Mouse (Mus musculus) bone marrow macrophage, adult 2 months (primary cell): ENCODE results near the gene Dock6. TPM values are rescaled to one million over a fixed set of nuclear protein-coding genes. Genes with fewer than 3 reads are reported as not detected.
"Not testable (repeated sequence)": the region's sequence is repeated elsewhere in the genome, so short reads cannot be mapped to it uniquely, and the experiment has no call there.

Source experiments
- H3K27ac ChIP-seq: 2 replicates; pipeline ENCODE4 v1.5.1; 2012; ENCODE audit warnings: low read depth, low read length; ENCODE audit not compliant: insufficient read depth
- H3K4me1 ChIP-seq: 2 replicates; pipeline ENCODE4 v1.6.1; 2012; ENCODE audit warnings: low read length; ENCODE audit not compliant: control insufficient read depth, insufficient read depth
- H3K4me3 ChIP-seq: 2 replicates; pipeline ENCODE4 v1.5.1; 2012; ENCODE audit warnings: mild to moderate bottlenecking, low read length, moderate library complexity; ENCODE audit not compliant: insufficient read depth
- CTCF ChIP-seq: IDR thresholded peaks from 2 replicates; pipeline ENCODE4 v1.5.1; 2012; ENCODE audit warnings: low read depth, mild to moderate bottlenecking, low read length, moderate library complexity
- POLR2A ChIP-seq: IDR thresholded peaks from 2 replicates; pipeline ENCODE4 v1.6.1; 2012; ENCODE audit warnings: mild to moderate bottlenecking, low read depth, low read length, borderline replicate concordance
- polyA plus RNA-seq: library from polyadenylated mRNA; stranded (reverse); fragments of >200 nt; gene quantifications from 2 replicates; pipeline ENCODE4 v1.2.4, GENCODE M21; 2012; ENCODE audit not compliant: missing spikeins, insufficient read depth, insufficient read length

Dock6 gene
- polyA plus RNA-seq, 1 experiment = 8.7 TPM

DNA sequence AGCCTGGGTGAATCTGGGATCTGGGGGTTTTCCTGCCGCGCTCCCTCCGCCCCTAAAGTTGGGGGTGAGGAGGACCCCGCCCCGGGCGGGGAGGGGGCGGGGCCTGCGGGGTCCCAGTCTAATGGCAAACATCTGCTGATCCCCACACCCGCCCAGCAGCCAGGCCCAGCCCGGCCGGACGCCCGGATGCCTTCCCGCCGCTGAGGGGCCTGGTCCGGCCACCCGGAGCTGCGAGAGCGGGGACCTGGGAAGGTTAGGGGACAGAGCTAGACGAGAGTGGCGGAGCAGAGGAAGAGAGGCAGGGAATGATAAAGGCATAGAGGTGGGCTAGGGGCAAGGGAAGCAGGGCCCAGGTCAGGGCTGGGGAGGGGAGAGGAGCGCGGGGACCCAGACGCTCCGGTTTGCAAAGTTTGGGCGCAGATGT, 54.5 kb downstream of the Dock6 start:
- H3K4me1 ChIP-seq = peaks cover 15% of the 10 kb centered on the region
- H3K27ac ChIP-seq = no peak overlapping the region
- no peak for TF ChIP-seq POLR2A
- TF ChIP-seq CTCF = no peak
- peak overlapping the region; percentile 86 for H3K4me3 ChIP-seq

DNA sequence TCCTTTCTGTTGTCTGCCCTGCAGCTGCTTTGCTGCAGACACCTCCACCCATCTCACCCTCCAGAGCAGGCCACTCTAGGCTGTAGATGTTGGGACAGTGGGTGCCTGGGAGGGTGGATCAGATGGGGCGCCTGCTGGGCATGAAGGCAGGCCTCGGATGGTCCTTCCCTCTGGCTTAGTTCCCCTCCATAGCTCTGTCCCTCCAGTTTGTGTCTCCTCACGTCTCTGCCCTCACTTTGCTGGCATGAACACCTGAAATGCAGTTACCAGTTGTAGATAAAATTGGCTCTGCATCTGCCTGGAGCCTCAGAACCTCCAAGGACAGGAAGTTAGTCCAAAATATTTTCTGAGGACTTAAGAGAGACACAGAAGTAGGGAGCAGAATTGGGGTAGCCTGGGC, 55.5 kb downstream of the Dock6 start:
- Histone ChIP-seq H3K4me3 (no peak overlapping the region), H3K4me1 (peaks cover 23% of the 10 kb centered on the region), H3K27ac (no peak overlapping the region)
- TF ChIP-seq CTCF (no peak), POLR2A (no peak)

DNA sequence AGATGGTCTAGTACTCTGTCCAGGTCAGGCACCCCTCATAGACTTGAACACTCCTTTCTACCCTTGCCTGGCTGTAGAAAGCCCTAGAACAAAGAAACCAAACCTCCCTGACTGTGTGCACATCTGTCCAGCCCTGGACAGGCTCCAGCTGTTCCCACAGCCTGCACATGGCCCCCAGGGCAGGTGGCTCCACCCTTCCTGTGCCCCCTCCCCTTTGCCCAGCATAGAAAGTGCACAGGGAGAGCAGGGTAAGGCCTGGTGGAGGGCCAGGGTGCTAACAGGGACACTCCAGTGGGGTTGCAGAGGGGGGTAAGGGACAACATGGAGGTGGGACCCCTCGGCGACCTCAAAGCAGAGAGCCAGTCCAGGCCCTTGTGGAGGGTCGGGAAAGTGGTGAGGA, 56.2 kb downstream of the Dock6 start:
- Histone ChIP-seq H3K4me3 (no peak overlapping the region), H3K27ac (no peak overlapping the region), H3K4me1 (peaks cover 23% of the 10 kb centered on the region)
- TF ChIP-seq CTCF (no peak), POLR2A (no peak)

DNA sequence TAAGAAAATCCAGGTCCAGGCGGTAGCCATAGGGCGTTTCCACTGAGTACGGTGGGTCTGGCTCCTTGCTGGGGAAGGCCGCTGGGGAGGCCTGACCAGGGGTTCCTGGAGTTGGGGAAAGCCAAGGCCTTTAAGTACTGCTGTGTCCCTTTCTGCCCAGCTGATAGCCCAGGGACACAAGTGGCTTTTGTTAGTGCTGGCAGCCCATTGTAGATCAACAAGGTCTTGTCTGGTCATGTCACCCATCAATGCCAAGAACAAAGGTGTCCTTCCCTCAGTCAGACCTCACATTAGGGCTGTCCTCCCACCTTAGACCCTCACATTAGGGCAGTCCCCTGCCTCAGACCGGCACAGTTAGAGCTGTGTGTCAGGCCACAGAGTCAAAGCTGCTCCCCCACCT, 56.9 kb downstream of the Dock6 start:
- H3K27ac ChIP-seq = no peak overlapping the region
- H3K4me1 ChIP-seq = peaks cover 23% of the 10 kb centered on the region

DNA sequence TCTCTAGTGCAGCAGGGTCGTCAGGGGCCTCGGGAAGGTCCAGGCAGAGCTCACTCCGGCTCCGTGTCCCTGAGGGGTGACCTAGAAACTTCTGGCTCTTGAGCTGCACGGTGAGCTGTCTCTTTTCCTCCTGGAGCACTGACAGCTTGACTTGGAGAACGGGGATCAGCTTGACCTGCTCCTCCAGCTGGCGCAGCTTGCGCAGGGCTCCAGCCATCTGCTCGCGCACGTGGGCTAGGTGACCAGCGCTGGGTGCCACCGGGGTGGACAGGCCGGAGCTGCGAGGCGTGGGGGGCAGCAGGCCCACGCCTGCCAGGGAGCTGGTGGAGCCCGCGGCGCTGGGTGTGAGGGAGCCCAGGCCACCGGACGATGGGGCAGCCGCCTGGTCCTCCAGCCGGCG, 57.5 kb downstream of the Dock6 start:
- no peak overlapping the region for H3K4me3 ChIP-seq
- no peak for TF ChIP-seq POLR2A
- H3K27ac ChIP-seq = no peak overlapping the region
- peaks cover 23% of the 10 kb centered on the region for H3K4me1 ChIP-seq

More for the DNA sequence above, 56.9 kb downstream of the Dock6 start:
- no peak overlapping the region for H3K4me3 ChIP-seq
- TF ChIP-seq CTCF = no peak
- no peak for TF ChIP-seq POLR2A

DNA sequence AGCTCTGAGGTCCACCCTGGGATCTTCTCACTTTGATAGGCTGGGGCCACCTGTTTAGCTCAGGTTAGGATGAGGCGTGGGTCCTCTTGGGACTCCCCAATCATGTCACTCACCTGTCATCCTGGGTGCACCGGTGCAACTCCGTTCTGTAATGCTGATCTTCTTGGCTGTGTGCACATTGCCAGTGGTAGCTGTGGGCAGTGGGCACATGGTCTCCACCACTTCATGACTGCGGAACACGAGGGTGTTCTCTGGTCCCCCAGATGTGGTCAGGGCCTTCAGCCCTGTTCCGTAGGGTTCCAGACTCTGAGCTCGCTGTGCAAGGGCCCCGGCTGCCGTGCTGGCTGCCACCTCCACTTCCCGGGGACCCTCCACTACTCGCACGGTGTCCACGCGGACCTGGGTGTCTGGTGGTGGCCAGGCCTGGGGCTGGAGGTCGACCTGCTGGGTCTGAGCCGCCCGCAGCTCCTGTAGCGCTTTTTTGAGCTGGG, 58.0 kb downstream of the Dock6 start:
- no peak for TF ChIP-seq POLR2A
- Histone ChIP-seq H3K27ac (no peak overlapping the region), H3K4me1 (peaks cover 23% of the 10 kb centered on the region)

DNA sequence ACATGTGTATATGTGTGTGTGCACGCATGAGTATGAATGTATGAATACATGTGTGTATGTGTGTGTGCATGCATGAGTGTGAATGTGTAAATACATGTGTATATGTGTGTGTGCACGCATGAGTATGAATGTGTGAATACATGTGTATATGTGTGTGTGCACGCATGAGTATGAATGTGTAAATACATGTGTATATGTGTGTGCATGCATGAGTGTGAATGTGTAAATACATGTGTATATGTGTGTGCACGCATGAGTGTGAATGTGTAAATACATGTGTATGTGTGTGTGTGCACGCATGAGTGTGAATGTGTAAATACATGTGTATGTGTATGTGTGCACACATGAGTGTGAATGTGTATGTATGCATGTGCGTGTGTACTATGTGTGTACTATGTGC, 58.9 kb downstream of the Dock6 start:
- H3K4me3 ChIP-seq, H3K27ac ChIP-seq: not testable (repeated sequence)
- peaks cover 19% of the 10 kb centered on the region for H3K4me1 ChIP-seq

More for the DNA sequence above, 58.0 kb downstream of the Dock6 start:
- H3K4me3 ChIP-seq = no peak overlapping the region

DNA sequence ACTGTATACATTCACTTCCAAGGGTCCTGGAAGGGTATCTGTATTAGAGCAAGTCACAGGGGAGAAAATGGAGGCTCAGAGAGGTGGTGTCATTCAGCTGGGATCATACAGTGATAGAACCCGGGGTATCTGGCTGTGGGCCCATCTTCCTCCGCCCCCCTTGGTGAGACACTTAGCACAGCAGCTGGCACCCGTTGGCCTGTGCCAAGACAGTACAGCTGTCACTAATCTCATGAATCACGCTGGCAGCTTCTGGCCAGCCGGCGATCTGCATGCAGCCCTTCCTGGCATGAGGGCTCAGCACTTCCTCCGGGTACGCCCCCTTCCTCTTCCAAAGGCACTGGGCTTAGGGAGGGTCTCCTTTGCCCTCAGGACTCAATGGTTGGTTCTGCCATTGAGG, 59.8 kb downstream of the Dock6 start:
- no peak overlapping the region for H3K4me3 ChIP-seq
- no peak for TF ChIP-seq CTCF
- no peak for TF ChIP-seq POLR2A
- peak overlapping the region; percentile 38; the same call in 1 of the 2 replicates for H3K27ac ChIP-seq
- peaks cover 19% of the 10 kb centered on the region for H3K4me1 ChIP-seq

DNA sequence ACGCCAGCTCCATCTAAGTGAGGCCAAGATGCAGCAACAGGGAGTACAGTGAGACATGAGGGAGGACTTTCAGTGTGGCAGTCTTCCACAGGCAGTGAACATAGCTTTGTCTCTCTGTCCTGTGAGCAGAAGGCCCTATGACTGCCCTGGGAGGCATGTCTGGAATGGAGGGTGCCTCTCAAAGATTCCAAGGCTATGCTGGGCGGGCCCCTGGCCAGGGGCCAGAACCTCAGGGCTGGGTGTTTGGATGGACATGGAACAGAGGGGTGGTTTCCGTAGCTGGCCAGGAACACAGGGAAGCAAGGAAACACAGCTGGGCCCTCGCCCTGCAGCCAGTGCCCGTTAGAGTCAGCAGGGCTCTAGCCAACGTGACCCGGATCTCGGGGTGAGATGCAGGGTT, 60.6 kb downstream of the Dock6 start:
- Histone ChIP-seq H3K27ac (no peak overlapping the region), H3K4me1 (peaks cover 17% of the 10 kb centered on the region), H3K4me3 (no peak overlapping the region)
- TF ChIP-seq POLR2A (no peak), CTCF (no peak)

DNA sequence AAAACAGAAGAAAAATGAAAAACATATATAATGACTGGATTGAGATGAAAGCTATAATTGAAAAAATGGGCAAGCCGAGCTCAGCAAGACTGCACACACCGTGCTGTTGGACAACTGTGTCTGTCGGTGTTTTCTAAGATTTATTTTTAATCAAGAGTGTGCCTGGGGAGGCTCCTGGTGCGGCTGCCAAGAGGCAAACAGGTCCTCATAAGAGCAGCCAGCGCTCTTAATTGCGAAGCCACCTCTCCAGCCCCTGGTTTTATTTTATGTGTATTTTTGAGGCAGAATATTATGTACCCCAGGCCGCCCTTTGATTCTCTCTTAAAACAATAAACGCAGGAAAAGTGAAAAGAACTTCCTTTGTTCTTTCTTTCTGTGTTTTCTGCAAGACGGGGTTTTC, 64.2 kb downstream of the Dock6 start:
- no peak overlapping the region for H3K27ac ChIP-seq
- H3K4me1 ChIP-seq = peaks cover 9% of the 10 kb centered on the region
- H3K4me3 ChIP-seq = no peak overlapping the region
- TF ChIP-seq POLR2A = no peak
- TF ChIP-seq CTCF = no peak

DNA sequence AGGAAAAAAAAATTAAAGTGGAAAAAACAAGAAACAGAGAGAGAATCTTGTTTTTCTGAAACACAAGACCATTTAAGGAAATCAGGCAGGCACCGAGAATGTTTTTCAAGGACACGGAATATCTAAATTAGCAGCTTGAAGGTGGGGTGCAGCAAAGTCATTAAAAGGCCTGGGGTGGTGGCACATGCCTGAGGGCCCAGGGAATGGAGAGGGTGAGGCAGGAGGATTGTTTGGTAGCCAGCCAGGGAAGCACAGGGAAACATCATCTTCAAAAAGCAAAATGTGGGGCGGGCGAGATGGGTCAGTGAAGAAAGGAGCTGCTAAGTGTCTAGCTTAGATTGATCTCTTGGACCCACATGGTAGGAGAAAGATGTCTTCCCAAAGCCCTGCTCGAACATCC, 64.8 kb downstream of the Dock6 start:
- TF ChIP-seq CTCF = no peak
- no peak for TF ChIP-seq POLR2A
- no peak overlapping the region for H3K4me3 ChIP-seq
- H3K27ac ChIP-seq = no peak overlapping the region
- peaks cover 5% of the 10 kb centered on the region for H3K4me1 ChIP-seq
